Mouse (Mus musculus) brain, embryonic 14.5 days (tissue): ENCODE measurements at regions not wholly inside any gene's neighbourhood (a gene's known extent, or its start where the extent isn't known, plus 50 kb on each side); places are given as distances from the start of the nearest gene placed in this dataset.

Experiments
- CTCF ChIP-seq: fragments of 200-500 bp; IDR thresholded peaks from 2 replicates; pipeline ENCODE4 v1.5.1; 2012; ENCODE audit warnings: inconsistent platforms, mild to moderate bottlenecking, moderate library complexity, borderline replicate concordance; ENCODE audit not compliant: insufficient read depth, insufficient read length; ENCODE audit errors: extremely low read depth
- POLR2A ChIP-seq: fragments of 200-500 bp; IDR thresholded peaks from 2 replicates; pipeline ENCODE4 v1.6.1; 2012; ENCODE audit warnings: mild to moderate bottlenecking, inconsistent platforms, borderline replicate concordance; ENCODE audit not compliant: poor library complexity, insufficient read depth, insufficient read length, severe bottlenecking; ENCODE audit errors: extremely low read depth

GRCm38 (mm10) chr8:76346150-76346549 is 553.1 kb upstream of the Nr3c2 start:
- TF ChIP-seq CTCF = no peak
- TF ChIP-seq POLR2A = no peak
